Mouse (Mus musculus) spleen, adult 2 months (tissue): ENCODE measurements around the gene Rictor.

Source experiments
- CTCF ChIP-seq: fragments of 200-500 bp; IDR thresholded peaks from 2 replicates; pipeline ENCODE4 v1.5.1; 2011; ENCODE audit warnings: mild to moderate bottlenecking, inconsistent platforms; ENCODE audit not compliant: insufficient read depth, insufficient read length, insufficient replicate concordance; ENCODE audit errors: extremely low read depth
- POLR2A ChIP-seq: fragments of 200-500 bp; IDR thresholded peaks from 2 replicates; pipeline ENCODE4 v1.6.1; 2011; ENCODE audit warnings: low read depth, low read length, inconsistent platforms

DNA sequence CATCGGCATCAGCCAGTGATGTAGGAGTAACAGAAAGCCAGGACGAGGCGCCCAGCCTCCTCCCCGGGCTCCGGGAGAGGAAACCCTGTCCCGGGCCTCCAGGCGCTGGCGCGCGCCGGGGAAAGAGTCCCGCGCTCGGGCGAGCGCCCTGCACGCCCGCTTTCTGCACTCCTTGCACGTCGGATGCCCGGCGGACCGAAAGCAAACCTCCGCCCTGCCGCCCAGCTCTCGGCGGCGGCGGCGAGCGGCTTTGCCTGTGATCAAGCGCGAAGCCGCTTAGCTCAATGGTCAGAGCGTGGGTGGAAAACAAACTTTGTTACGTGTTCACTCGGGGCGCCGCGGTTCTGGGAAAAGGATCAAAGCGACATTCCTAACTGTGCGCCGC, 636 bp upstream of the Rictor start:
- TF ChIP-seq POLR2A (no peak), CTCF (no peak)
